Mouse (Mus musculus) left cerebral cortex, adult 18-20 months (tissue): Measurements from ENCODE around the gene Bad. TPM values are rescaled to one million over a fixed set of nuclear protein-coding genes. Genes with fewer than 3 reads are reported as not detected.
"Not testable (repeated sequence)": the region's sequence is repeated elsewhere in the genome, so short reads cannot be mapped to it uniquely, and the experiment has no call there.

ENCODE experiments used
- DNase-seq, 2 experiments: peaks; one replicate each; pipeline ENCODE4 v3.0.0; 2021 to 2022; ENCODE audit warnings: low spot score in 2 of 2, mixed read lengths in 1 of 2
- long read RNA-seq, 2 experiments: library from polyadenylated mRNA; stranded (forward); transcript quantifications; one replicate each; pipeline ENCODE4 v2.0.0; 2021
- total RNA-seq, 2 experiments: library from RNA; stranded (reverse); gene quantifications; 2 replicates each; pipeline ENCODE4 v1.2.3; 2021

Gene Bad
- total RNA-seq = 10 to 100 TPM; 39.0 to 40.5 TPM
- long read RNA-seq, experiment 1, transcript Bad-202 (4 exons, 990 nt) = major isoform, 29 of 50 reads
- long read RNA-seq, experiment 1, transcript Bad-201 (4 exons, 1,452 nt) = minor isoform, 11 of 50 reads
- long read RNA-seq, experiment 1, partial matches to known transcripts = 3 of 50 reads
- long read RNA-seq, experiment 1, other reads (novel, unspliced or antisense) = 3 of 50 reads
- long read RNA-seq, experiment 2, transcript Bad-202 (4 exons, 990 nt) = major isoform, 16 of 34 reads
- long read RNA-seq, experiment 2, transcript Bad-201 (4 exons, 1,452 nt) = minor isoform, 13 of 34 reads
- long read RNA-seq, experiment 2, partial matches to known transcripts = 2 of 34 reads
- long read RNA-seq, experiment 2, other reads (novel, unspliced or antisense) = 2 of 34 reads

DNA sequence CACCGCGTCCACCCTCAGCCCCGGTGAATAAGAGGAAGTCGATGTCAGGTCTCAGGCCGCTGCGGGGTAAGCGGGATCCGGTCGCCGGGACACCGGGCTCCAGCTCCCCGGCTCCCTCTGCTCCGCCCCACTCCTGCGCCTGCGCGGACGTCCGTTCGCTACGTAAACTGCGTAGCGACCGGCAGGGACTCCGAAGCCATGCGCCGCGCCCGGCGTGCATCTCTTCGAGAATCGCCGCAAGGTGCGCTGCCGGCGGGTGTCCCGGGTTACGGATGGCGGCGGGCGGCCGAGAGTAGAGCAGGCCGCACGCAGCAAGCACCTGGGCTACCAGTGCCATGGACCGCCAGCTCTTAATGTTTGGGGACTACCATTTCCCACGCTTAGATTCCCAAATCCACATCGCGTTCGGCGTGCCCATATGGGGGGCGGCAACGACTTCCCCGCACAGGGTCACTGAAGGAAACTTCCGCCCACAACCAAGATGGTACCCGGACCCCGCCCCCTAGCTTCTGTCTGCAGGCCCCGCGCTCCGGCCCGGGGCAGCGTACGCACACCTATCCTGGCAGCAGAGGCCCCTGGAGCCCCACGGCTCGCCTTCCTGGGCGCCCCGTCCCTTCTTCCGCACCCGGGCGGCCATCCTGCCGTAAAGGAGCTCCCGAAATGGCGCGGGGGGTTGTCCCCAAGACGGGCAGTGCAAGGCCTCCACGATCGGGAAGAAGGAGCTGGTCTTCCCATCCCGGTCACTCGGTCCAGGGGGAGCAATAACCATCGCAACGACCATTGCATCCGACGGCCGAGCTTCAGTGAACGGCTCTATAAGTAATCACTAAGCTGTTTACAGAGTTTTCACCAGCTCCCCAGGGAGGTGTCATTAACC, at the start of gene Bad:
TSS of gene Bad (plus strand) at position 490 of the 877 bp plus-strand sequence.
- peak; percentile 93 to 94 for DNase-seq

DNA sequence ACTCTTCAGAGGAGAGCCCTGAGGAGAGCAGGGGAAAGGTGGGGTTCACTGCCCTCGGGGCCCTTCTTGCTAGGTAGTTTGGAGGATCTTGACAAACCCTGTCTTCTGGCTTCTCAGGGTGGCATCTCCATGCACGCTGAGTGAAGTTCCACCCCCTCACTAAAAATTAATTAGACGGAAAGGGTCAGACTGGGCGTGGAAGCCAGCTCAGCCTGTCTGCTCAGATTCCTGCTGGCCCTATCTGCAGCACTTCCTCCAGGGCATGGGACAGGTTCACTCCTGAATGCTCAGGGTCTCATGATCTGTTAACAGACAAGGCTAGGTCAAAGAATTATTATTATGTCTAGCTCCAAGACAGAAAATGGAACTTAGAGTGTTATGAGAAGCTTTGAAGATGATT, 49.1 kb upstream of the Bad start:
- DNase-seq = no peak

DNA sequence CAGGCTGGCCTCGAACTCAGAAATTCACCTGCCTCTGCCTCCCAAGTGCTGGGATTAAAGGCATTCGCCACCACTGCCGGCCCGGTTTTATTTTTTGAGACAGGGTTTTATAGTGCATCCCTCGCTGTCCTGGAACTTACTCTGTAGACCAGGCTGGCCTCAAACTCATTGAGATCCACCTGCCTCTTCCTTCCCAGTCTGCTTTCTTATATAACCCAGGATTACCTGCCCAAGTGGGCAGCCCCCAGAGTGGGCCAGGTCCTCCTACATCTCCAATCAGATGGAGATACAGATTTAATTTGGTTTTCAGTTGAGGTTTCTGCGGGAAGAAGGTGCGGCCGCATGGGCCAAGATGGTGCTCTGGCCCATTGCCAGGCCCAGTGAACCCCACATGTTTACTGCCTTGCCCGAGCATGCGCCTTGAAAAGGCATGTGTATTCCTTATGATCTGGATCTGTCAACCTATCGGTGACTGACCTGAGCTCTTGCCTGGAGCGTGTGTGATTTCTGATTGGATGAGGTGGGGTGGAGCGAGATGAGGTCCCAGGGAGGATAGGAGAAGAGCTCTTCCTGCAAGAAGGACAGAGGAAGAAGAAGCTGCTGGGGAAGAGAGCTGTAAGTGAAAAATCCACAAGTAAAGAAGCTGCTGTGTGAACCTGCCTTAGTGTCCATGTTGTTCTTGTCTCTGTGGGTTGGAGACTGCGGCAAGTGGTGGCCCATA, 47.8 kb upstream of the Bad start:
- DNase-seq = no peak

DNA sequence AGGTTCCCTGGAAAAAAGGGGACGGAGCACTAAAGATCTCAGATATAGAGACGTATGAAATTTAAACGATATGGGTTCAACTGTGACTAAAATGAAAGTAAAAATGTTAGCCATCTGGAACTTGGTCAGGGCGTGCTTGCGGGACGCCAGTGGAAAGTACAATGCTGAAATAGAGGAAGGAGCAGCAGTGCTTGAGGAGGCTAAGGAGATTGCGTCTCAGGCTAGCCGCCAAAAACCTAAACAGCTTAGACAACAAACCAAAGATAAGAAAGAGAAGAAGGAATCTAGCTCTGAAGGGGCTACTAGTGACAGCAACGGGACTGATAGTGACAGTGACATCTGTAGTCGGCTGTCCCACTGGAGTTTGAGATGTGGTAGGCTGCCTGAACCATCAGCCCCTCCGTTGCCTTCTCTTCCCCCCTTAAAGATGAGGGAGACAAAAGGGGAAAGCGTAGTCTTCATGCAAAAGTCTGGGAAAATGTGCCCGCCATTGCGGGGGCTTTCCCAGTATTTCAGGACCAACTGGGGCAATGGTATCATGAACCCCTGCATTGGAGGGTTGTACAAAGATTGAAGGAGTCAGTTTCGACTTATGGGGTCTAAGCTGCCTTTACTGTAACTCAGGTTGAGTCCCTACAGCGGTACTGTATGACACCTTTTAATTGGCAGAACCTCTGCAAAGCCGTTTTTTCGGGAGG, 45.9 kb upstream of the Bad start:
- not testable (repeated sequence) for DNase-seq

DNA sequence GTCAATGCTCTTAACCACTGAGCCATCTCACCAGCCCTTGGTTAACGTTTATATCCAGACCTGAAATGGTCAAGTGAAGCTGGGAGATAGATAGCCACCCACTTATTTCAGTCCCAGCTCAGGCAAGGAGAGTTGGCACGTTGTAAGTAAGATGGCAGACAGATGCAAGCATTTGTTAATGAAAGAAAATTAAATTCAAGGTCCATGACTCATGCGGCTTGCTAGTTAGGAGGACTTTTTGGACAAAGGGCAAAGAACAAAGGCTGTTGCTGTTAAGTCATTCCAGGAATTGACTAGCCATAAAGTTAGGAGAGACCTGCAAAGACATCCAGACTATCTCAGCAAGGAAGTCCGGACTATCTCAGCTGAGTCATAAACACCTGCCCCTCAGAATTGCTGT, 42.0 kb upstream of the Bad start:
- DNase-seq = no peak

DNA sequence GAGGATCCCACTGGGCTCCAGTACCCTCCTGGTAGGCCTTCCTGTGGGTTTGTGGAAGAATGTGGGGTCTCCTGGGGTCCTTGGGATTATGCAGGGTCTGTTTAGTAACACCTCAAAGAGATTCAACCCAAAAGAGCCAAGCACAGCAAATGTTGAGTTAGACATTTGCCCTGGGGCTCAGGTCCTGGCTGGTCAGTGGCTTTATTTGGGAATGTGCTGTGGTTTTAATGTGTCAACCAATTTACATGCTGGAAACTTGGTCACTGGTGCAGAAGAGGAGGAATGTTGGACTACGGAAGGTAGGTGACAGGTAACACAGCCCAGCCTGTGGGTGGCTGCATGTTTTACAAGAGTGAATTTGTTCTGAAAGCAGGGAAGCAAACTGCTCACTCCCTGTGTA, 38.6 kb upstream of the Bad start:
- DNase-seq = no peak

DNA sequence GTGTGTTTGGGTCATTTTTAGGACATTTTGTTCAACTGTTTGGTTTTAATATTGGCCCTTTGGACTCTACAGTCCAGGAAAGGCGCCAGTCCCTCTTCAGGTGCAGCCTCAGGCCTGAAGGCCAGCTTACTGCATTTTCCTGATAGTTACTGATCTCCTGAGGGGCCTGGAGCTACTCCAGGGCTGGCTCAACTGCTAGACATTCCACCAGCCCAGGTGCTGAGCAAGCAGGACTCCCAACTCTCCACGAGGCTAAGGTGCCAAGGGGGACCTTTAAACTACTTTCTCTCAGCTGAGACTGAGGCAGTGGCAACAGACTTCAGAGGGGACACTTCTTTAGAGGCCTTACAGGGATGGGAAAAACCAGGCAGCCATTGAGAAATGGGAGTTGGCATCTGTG, 36.8 kb upstream of the Bad start:
- DNase-seq = no peak

DNA sequence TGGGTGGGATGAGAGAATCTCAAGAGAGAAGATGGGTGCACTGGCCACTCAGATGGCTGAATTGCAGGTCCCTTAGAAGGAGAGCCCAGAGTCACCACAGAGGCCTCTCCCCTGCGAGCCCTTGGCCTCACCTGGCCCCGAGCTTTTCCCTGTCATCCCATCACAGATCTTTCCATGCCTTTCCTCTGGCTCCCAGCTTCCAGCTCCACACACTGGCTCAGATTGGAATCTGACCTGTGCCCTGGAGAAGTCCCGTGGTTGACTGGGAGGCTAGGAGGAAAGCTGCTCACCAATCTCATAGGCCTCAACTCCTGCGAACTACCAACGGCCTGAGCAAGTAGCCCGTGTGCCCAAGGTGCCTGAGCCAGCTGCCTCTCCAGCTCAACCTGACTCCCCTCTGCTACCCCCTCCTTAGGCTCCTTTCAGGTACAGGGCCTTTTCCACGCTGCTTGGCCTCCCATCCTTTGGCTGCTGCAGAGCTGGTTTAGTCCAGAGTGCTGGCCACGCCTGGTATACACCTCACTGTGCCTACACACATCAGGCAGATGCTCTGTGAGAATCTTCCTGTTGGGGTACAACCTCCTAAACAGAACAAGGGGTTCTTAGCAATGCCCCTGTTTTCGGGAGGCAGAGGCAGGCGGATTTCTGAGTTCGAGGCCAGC, 36.0 kb upstream of the Bad start:
- no peak for DNase-seq

DNA sequence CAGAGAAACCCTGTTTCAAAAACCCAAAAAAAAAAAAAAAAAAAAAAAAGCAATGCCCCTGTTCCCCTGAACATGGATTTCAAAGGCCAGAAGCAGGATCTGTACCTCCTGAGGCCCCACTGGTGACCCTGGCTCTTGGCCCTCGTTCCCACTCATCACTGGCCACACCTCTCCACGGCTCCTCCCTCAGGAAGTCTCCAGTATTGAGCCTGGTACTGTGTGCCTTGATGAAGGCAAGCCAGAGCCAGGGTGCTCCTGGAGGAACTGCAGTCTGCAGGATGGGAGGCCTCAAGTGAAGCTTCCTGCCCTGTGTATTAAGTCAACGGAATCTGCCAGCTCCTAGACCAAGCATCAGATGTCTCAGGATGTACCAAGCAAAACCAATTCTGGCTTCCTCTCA, 35.5 kb upstream of the Bad start:
- DNase-seq = no peak

DNA sequence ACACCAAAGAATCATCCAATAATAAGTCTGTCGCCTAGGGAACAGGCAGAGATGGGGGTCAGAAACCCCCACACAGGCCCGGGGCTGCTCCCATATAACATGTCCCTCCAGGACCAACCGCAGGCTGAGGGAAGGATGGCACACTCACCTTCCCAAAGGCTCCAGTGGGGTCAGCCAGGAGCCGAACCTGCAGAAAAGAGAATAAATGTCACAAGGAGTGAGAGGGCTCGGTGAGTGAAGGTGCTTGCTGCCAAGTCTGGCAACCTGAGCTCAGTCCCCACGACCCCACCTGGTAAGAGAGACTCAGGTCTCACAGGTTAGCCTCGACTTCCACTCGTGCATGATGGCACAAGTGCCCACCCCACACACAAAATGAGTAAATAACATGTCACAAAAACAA, 34.6 kb upstream of the Bad start:
- no peak for DNase-seq

DNA sequence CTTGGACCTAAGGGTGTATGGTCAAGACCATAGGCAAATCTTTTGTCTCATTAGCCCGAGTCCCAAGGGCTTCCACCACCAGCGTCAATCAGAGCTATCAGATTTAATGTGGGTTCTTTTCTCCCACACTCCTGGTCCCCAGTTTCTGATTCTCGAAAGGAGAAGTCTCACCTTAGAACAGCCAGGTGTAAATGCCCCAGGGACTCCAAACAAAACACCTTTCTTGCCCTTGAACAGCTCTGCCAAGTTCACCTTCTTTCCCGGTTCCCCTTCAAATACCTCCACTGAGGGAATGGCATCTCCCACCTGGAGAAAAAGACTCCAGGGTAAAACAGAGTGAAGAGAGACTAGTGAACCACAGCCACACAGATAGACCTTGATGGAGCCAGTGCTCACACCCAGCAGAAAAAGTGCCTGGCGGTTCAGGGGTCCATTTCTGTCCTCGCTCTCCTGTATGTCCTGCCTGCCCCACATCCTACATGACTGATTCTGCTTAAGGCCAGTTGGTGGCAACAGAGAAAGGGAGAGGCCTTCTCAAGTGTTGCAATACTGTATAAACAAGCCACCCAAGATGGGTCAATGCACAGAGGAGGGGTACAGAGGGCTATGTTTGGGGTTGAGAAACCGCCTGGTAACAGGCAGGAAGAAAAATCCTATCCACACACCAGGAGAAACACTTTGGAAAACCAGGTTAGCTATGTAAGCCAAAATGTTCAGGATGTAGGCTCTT, 33.7 kb upstream of the Bad start:
- no peak for DNase-seq

DNA sequence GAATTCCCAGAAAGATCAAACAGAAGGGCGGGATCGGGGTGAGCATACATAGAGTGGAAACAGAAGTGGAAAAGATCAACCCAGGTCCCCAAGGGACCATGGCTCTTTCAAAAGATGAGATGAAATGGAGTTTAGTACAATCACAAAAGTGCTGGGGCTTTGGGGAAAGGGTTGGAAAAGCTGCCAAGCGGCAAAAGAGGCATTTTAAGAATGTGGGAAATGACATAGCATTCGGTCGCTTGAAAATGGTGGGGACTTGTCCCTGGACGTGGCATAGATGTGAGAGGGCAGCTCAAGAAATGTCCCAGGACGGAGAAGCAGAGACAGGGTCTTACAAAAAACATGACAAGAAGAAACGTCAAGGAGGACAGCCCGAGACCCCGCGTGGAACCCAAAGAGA, 32.6 kb upstream of the Bad start:
- no peak for DNase-seq

DNA sequence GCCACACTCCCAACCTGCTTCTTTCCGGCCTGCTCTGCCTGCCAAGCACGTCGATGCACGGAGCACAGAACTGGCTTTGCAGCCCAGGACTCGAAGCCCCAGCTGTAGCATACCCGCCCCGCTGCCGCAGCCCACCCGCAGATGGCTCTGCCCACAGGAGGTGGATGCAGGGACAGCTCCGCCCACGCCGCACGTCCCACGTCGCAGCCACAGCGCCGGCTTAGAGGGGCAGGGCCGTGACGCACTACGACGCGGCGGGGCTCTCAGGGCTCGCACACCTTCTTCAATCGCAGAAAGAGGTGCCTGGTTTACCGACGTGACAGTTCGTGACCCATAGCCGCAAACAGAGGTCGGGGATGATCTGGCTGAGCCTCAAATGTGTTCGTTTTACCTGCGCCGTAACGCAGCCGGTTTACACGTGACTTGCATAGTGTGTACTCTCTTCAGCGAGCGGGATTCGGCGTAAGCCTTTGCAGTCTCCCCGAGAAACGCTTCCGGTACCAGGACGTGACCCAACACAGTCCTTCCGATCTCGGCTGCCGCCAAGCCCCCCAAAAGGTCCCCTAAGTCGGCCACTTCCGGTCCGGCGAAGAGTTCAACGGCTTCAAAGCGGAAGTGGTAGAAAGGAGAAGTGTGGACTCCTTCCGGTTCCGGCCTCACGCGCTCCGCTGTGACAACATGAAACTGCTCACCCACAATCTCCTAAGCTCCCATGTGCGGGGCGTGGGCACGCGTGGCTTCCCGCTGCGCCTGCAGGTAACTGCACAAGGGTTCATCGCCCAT, 32.0 kb upstream of the Bad start, which contains the start of the genes Trmt112 and Prdx5:
TSS of gene Trmt112 (plus strand) at position 192 of the 783 bp plus-strand sequence.
TSS of gene Prdx5 (minus strand) at position 600 of the 783 bp plus-strand sequence.
- peak; percentile 90 to 94 for DNase-seq

DNA sequence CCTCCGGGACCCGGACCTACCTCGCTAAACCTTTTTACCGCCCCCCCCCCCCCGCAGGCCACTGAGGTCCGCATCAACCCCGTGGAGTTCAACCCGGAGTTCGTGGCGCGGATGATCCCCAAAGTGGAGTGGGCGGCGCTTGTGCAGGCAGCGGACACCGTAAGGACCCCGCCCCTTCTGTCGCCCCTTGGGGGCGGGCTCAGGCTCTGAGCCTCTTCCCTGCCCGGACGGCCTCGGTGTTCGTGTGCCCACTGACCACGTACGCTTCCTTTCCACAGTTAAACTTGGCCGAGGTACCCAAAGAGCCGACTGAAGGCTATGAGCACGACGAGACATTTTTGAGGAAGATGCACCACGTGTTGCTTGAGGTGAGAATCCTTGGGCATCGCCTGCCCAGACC, 31.4 kb upstream of the Bad start:
- not testable (repeated sequence) for DNase-seq

DNA sequence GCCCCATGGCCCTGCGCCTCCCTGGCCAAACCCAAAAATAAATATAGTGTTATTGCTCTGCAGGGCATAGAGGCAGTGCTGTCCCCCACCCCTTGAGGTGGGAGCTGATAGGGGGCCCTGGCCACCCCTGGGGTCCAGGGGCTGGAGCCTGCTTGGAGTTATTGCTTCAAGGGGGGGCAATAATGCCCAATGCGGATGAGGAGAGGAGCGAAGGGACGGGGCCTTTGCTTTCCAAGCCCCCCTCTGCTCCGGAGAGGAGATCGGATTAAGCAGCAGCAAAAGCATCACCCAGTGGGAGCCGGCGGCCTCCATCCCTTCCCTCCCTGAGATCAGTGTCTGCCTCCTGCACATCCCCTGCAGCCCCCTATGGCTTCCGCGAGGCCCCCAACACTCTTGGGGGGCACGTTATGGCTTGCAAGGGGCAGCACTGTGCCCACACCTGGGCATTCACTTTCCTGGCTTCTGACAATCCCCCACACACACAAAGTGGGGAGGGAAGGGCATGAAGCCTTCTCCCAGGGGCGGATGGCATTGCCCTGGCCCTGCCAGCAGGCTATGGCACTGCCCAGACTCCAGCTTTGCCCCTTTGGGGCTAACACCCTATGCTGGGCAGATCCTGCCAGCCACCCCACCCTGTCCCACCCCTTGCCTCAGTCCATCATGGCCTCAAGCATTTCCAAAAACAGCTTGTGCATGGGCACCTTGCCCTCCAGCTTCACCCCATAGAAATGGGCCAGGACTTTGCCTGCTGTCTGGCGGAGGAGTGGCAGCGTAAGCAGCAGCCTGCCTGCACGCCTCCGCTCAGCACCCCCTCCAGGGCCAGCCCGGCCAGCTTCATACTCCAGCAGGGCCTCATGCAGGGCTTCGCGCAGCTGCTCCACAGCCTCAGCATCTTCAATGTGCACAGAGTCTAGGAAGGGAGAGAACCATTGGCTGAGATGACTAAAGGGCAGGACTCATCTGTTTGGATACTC, 30.3 kb upstream of the Bad start:
- DNase-seq = no peak

DNA sequence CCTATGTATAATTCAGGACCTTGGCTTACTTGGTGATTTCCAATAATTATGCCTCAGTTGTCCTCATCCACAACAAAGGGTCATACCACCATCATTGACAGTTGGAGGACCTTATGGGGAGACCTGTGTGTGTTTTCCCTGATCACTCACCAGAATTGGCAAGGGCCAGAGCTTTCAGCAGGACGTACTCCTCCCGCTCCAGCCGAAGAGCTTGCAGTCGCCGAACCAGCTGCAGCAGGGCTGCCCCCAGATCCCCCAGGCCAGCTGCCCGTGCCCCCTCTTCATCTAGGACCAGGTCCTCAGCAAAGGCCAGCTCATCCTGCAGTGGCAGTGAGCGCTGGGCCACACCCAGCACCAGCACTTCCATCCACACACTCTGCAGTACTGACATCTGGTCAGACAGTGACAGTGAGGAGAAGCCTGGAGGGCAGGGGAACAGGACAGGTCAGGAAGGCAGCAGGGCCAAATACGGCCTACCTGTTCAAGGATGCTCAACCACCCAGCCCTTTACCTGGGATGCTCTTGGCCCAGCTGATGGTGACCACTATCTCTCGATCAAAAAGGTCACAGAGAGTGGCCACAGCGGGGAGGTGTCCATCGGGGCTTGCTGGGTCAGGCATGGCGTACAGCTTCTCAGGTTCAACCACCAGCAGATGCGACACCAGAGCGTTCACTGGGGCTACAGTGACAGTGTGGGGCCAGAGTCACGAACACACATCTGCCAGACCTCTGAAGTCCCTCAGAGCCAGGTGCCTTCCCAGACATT, 29.3 kb upstream of the Bad start:
- DNase-seq = no peak

DNA sequence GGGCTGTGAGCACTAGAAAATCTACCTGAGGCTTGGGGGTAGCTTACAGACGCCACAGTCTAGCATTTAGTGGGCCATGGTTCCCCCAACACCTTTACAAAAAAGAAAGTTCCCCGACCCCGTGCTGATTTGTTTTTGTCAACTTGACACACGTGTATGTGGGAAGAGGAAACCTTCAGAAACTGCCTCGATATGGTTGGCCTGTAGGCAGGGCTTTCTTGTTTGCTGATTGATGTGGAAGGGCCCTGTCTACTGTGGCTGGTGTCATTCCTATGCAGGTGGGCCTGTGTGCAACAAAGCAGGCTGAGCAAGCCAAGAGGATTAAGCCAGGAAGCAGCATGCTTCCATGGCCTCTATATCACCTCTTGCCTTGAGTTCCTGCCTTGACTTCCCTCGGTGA, 28.6 kb upstream of the Bad start:
- DNase-seq = no peak
